Mouse (Mus musculus) midbrain, embryonic 15.5 days (tissue): ENCODE results near the gene Hcst. TPM values are rescaled to one million over a fixed set of nuclear protein-coding genes. Genes with fewer than 3 reads are reported as not detected.
A peak's percentile ranks its signal among the peaks of the same experiment; 100 is the strongest.

Experiments
- ATAC-seq: fragments of 200-750 bp; cut with Nextera tagmentation; replicated peaks from 2 replicates; pipeline ENCODE4 v1.8.0; 2017; ENCODE audit warnings: moderate TSS enrichment
- H3K27ac ChIP-seq: fragments of 300-500 bp; sonication (generic); 2 replicates; pipeline ENCODE4 v1.5.1; 2015; ENCODE audit warnings: mild to moderate bottlenecking, inconsistent platforms
- H3K27me3 ChIP-seq: fragments of 300-500 bp; sonication (generic); replicated peaks from 2 replicates; pipeline ENCODE4 v1.6.1; 2015; ENCODE audit warnings: inconsistent platforms
- H3K36me3 ChIP-seq: fragments of 300-500 bp; sonication (generic); replicated peaks from 2 replicates; pipeline ENCODE4 v1.6.1; 2015; ENCODE audit warnings: inconsistent platforms
- H3K4me1 ChIP-seq: fragments of 300-500 bp; sonication (generic); 2 replicates; pipeline ENCODE4 v1.6.1; 2015; ENCODE audit warnings: inconsistent platforms
- H3K4me2 ChIP-seq: fragments of 300-500 bp; sonication (generic); 2 replicates; pipeline ENCODE4 v1.6.1; 2015; ENCODE audit warnings: inconsistent platforms, mild to moderate bottlenecking, moderate library complexity
- H3K4me3 ChIP-seq: fragments of 300-500 bp; sonication (generic); 2 replicates; pipeline ENCODE4 v1.5.1; 2015; ENCODE audit warnings: mild to moderate bottlenecking, inconsistent platforms
- H3K9ac ChIP-seq: fragments of 300-500 bp; sonication (generic); 2 replicates; pipeline ENCODE4 v1.6.1; 2015; ENCODE audit warnings: mild to moderate bottlenecking, inconsistent platforms
- H3K9me3 ChIP-seq: fragments of 300-500 bp; sonication (generic); 2 replicates; pipeline ENCODE4 v1.6.1; 2016; ENCODE audit warnings: inconsistent platforms
- WGBS: fragments of 180-500 bp; shearing (Covaris S2); methylation state at CpG from one replicate; pipeline ENCODE4 v1.1.7; 2015; ENCODE audit warnings: mixed read lengths; 5-methylcytosine and 5-hydroxymethylcytosine counted together
- polyA plus RNA-seq: library from polyadenylated mRNA; unstranded; fragments of >200 nt; fragmentation: Nextera tagmentation; extraction: Ambion mirVana; gene quantifications from 2 replicates; pipeline ENCODE4 v1.2.1, GENCODE M21; 2015

Gene Hcst
- 0.53 and 0.59 TPM in 2 replicates for polyA plus RNA-seq

DNA sequence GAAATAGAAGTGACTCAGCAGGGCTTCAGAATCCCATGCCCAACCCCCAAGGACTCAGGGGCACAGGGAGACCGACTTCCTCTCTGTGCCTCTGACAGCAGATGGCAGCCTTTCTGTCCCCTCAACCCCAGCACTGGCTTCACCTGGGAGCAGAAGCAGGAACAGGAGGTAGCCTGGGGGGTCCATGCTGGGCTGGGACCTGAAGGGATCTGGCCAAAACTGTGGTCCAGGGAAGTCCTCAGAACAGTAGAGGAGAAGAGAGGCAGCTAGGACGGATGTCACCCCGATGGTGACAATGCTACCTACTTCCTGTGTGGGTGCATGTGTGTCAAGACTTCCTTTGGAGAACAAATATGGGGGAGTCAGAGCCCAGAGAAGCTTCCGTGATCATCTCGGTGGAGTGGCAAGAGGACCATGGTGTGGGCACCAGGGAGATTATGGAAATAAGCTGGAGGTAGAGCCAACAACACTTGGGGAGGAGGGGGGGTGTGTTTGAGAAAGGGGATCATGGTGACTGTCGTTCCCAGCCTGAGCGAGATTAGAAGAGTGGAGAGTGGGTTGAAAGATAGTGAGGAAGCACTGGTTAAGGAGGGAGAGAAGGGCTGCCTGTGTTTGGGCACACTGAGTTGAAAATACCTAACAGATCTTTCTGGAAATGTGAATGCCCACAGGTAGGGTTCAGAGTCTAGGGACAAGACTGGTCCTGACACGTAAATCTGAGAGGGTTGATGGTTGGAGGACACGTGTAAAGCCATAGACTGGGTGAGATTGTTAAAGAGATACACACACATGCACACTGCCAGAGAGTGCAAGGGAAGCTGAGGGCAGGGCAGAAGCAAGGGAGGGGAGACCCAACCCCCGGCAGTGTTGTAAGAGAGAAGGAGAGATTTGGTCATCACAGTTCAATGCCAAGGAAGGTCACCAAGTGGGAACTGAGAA is at the start of gene Hcst:
TSS of gene Hcst (minus strand) at position 294 of the 939 bp plus-strand sequence.
- Histone ChIP-seq H3K9ac (no peak within 1 kb of the TSS), H3K9me3 (no peaks in the 10 kb centered on the region), H3K4me3 (no peak within 1 kb of the TSS), H3K4me2 (no peak within 1 kb of the TSS), H3K27me3 (no peaks in the 10 kb centered on the region), H3K27ac (no peak within 1 kb of the TSS), H3K4me1 (peaks cover 18% of the 10 kb centered on the region), H3K36me3 (no peaks in the 10 kb centered on the region)
- ATAC-seq: no peak
- WGBS: 75% methylated on average over 10 of the region's 10 CpGs

DNA sequence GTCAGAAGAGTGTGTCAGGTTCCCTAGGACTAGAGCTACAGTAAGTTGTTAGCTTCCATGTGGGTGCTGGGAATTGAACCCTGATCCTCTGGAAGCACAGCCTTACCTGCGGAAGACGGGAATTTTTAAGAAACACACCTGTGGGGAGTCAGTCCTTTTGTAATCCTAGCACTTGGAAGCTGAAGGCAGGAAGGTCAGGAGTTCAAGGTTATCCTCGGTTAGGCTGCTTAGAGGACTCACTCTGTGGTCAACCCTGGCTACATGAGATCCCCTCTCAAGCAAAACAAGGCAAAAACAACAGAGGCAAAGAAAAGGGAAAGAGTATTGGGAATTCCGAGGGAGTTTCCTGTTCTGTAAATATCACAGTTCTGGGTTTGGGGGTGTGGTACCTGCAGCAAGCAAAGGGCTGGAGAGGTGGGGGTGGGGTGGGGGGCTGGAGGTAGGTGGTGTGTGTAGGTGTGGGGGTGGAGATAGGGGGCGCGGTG is 45.2 kb upstream of the Hcst start:
- peaks cover 73% of the 10 kb centered on the region for H3K27me3 ChIP-seq
- WGBS: 22% methylated on average over 6 of the region's 6 CpGs
- H3K9me3 ChIP-seq: no peaks in the 10 kb centered on the region
- H3K4me3 ChIP-seq: no peak overlapping the region
- H3K4me1 ChIP-seq: peaks cover 4% of the 10 kb centered on the region; the same call in 1 of the 2 replicates
- no peaks in the 10 kb centered on the region for H3K36me3 ChIP-seq
- H3K9ac ChIP-seq: no peak overlapping the region
- H3K27ac ChIP-seq: no peak overlapping the region
- ATAC-seq: no peak
- no peak overlapping the region for H3K4me2 ChIP-seq

DNA sequence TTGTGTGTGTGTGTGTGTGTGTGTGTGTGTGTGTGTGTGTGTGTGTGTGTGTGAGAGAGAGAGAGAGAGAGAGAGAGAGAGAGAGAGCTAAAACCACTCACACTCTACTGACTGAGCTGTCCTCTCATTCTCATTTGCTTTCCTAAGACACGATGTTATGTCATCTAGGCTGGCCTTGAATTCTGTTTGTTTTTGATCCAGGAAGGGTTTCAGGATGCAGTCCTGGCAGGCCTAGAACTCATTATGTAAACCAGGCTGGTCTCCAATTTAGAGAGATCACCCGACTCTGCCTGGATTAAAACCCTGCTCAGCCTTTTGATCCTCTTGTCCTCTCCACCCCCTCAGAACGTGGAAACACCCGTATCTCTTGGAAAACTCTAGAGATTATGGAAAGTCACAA is 44.3 kb upstream of the Hcst start:
- H3K4me1 ChIP-seq: peaks cover 4% of the 10 kb centered on the region; the same call in 1 of the 2 replicates
- H3K9ac ChIP-seq: no peak overlapping the region
- H3K4me2 ChIP-seq: no peak overlapping the region
- peaks cover 79% of the 10 kb centered on the region for H3K27me3 ChIP-seq
- H3K36me3 ChIP-seq: no peaks in the 10 kb centered on the region
- ATAC-seq: no peak
- no peak overlapping the region for H3K27ac ChIP-seq
- WGBS: 8% methylated on average over 4 of the region's 4 CpGs
- H3K4me3 ChIP-seq: no peak overlapping the region
- no peaks in the 10 kb centered on the region for H3K9me3 ChIP-seq

DNA sequence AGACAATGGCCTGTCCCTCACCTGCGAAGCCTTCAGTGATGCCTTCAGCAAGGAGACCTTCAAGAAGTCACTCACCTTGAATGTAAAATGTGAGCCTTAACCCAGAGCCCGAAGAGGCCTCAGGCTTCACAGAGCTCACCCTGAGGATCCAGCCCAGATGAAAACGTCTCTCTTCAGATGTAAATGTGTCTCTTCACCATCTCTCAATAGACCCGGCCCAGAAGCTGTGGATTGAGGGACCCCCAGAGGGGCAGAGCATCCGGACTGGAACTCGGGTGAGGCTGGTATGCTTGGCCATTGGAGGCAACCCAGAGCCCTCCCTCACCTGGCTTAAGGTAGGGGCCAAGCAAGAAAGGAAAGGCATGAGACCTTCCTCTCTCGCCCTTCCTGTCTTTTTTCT is 43.9 kb upstream of the Hcst start:
- no peak for ATAC-seq
- H3K4me3 ChIP-seq: no peak overlapping the region
- peaks cover 80% of the 10 kb centered on the region for H3K27me3 ChIP-seq
- no peak overlapping the region for H3K4me2 ChIP-seq
- peaks cover 5% of the 10 kb centered on the region; the same call in 1 of the 2 replicates for H3K4me1 ChIP-seq
- WGBS: 31% methylated on average over 7 of the region's 7 CpGs
- no peaks in the 10 kb centered on the region for H3K9me3 ChIP-seq
- H3K27ac ChIP-seq: no peak overlapping the region
- H3K36me3 ChIP-seq: no peaks in the 10 kb centered on the region
- no peak overlapping the region for H3K9ac ChIP-seq

DNA sequence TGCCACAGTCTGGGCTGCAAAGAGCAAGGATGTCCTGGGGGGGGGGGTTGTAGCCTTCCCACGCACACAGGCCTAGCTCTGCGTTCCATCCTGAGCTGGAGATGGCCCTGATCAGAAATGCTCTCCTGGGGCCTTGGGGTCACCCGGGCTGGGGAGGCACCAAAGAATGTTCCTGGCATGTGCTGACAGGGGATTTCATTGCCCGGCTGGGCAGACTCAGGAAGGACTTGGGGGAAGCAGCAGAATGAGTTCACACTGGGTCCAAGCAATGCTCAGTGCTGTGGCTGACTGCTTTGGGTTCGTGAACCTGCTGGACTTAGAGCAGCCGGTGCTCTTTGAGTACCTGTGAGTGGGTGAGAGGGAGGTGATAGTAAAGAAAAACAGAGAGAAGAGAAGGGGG is 39.8 kb upstream of the Hcst start:
- WGBS: 32% methylated on average over 6 of the region's 6 CpGs
- Histone ChIP-seq H3K4me1 (peaks cover 26% of the 10 kb centered on the region), H3K27me3 (peaks cover 77% of the 10 kb centered on the region), H3K4me3 (no peak overlapping the region), H3K36me3 (no peaks in the 10 kb centered on the region), H3K9ac (no peak overlapping the region), H3K9me3 (no peaks in the 10 kb centered on the region), H3K4me2 (no peak overlapping the region), H3K27ac (no peak overlapping the region)
- ATAC-seq: no peak

DNA sequence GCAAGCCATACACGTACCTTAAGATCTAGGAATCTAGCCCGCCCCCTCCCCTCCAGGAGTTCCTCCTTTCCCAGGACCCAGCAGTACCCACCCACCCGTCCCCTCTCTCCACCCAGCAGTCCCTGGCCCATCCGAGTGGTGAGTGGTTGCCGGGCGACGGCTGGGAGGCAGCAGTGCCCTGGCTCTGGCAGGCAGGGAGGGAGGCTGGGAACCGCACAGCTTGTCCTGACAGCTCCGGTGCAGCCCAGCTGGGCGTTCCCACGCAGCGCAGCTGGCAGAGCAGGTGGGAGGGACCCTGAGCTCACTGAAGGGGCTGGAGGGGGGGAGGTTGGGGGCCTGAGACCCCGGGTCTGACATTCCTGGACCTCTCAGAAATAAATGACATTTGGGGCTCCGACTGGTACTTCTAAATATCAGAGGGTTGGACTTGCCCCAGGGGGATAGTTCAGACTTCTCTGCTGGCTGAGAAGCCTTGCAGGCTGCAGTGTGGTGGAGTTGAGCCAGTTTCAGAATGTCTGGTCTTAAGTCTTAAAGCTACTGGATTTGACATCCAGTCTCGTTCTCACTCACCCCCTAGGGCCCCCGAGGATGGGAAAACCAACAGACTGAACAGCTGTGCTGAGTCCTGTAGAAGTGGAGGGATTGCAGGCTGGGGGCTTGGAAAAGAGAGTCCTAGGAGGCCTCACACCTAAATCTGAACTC is 38.1 kb upstream of the Hcst start, which contains the start of the genes Kirrel2 and Nphs1:
TSS of gene Kirrel2 (minus strand) at position 62 of the 702 bp plus-strand sequence.
TSS of gene Nphs1 (plus strand) at position 687 of the 702 bp plus-strand sequence.
- Histone ChIP-seq H3K36me3 (no peaks in the 10 kb centered on the region), H3K4me2 (peak within 1 kb of the TSS; percentile 49), H3K4me3 (peak within 1 kb of the TSS; percentile 30), H3K9ac (peak within 1 kb of the TSS; percentile 18; the same call in 1 of the 2 replicates), H3K27ac (no peak within 1 kb of the TSS), H3K9me3 (no peaks in the 10 kb centered on the region), H3K4me1 (peaks cover 31% of the 10 kb centered on the region), H3K27me3 (peaks cover 82% of the 10 kb centered on the region)
- ATAC-seq: peak; percentile 85
- WGBS: 2% methylated on average over 16 of the region's 16 CpGs

DNA sequence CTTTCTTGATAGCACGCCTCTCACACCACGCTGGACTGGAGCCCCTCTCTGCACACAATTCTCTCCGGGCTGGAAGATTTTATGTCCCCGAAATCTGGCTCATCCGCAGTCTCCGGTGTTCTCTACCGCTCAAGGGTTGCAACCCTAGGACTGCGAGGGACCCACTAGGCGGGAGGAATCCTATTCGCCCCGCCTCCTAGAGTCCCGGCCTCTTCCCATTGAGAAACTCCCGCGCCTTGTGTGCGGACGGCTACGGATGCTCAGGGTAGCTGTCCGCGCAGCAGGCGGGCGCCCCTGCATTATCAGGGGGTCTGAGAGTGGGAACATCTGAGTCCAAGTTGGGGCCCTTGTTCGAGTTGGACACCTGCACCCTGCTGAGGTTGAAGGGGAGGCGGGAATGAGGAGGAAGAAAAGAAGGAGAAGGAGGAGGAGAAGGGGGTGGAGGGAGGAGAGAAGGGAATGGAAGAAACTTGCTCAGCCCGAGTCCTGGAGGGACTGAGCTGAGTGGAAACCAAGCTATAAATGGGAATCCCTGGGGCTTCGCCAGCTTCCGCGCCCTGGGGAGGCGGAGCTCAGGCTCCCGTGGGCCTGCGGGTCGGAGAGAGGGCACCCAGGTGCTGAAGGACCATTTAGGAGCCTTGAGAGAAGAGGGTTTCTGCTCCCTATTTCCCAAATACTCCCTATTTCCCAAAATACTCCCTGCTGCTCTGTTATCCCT is 37.4 kb upstream of the Hcst start:
- Histone ChIP-seq H3K4me1 (peaks cover 31% of the 10 kb centered on the region), H3K36me3 (no peaks in the 10 kb centered on the region), H3K4me2 (peak overlapping the region; percentile 49), H3K4me3 (peak overlapping the region; percentile 30), H3K9ac (peak overlapping the region; percentile 18; the same call in 1 of the 2 replicates), H3K27me3 (peaks cover 81% of the 10 kb centered on the region), H3K27ac (no peak overlapping the region), H3K9me3 (no peaks in the 10 kb centered on the region)
- under 1% methylated on average over 31 of the region's 31 CpGs for WGBS
- no peak; the same call in 1 of the 2 replicates for ATAC-seq

DNA sequence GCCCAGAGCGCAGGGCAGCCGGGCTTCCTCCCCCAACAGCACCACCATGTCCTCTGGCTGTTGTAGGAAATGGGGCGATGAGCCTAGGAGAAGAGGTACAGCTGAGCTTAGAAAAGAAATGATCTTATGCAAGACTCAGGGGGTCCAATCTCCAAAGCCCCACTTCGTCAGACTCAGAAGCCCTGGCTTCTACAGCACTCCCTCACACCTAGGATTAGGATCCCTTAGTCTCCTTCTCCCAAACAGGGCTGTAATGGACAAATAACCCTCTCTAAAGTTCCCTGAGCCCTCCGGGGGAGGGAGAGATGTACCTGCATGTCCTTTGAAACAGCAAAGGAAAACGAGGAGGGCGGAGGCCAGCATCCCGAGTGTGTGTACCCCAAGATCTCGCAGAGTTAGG is 36.8 kb upstream of the Hcst start:
- H3K27ac ChIP-seq: no peak overlapping the region

DNA sequence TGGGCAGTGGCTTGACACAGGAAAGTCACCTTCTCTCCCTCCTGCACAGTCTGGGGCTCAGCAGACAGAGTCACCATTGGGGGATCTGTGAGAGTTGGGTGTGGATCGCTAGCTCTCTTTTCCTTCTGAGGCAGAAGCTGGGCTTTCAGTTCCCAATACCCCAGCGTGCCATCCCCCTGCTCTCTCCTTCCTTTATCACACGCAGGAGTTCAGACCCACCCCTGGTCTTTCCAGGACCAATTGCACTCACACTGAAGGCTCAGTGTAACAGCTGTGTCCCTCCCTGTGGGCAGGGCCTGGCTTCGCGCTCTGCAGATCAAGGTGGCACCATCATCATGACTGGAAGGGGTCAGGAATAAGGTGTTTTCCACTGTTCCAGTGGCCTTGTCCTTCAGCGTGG is 34.6 kb upstream of the Hcst start:
- no peaks in the 10 kb centered on the region for H3K9me3 ChIP-seq
- H3K4me2 ChIP-seq: 0 out of 2 replicates have a peak overlapping the region, but pooled peaks have one; percentile 23
- H3K27ac ChIP-seq: no peak overlapping the region
- H3K4me3 ChIP-seq: no peak overlapping the region
- no peak for ATAC-seq
- H3K9ac ChIP-seq: no peak overlapping the region
- peaks cover 31% of the 10 kb centered on the region for H3K4me1 ChIP-seq
- H3K36me3 ChIP-seq: no peaks in the 10 kb centered on the region
- H3K27me3 ChIP-seq: peaks cover 65% of the 10 kb centered on the region
- whole genome bisulfite sequencing: 5% methylated on average over 6 of the region's 6 CpGs

More for the DNA sequence above, 36.8 kb upstream of the Hcst start:
- H3K36me3 ChIP-seq: no peaks in the 10 kb centered on the region
- peak overlapping the region; percentile 49 for H3K4me2 ChIP-seq
- no peaks in the 10 kb centered on the region for H3K9me3 ChIP-seq
- peaks cover 81% of the 10 kb centered on the region for H3K27me3 ChIP-seq
- no peak for ATAC-seq
- H3K4me1 ChIP-seq: peaks cover 31% of the 10 kb centered on the region
- 1% methylated on average over 9 of the region's 9 CpGs for WGBS
- peak overlapping the region; percentile 18; the same call in 1 of the 2 replicates for H3K9ac ChIP-seq
- H3K4me3 ChIP-seq: peak overlapping the region; percentile 30; the same call in 1 of the 2 replicates

DNA sequence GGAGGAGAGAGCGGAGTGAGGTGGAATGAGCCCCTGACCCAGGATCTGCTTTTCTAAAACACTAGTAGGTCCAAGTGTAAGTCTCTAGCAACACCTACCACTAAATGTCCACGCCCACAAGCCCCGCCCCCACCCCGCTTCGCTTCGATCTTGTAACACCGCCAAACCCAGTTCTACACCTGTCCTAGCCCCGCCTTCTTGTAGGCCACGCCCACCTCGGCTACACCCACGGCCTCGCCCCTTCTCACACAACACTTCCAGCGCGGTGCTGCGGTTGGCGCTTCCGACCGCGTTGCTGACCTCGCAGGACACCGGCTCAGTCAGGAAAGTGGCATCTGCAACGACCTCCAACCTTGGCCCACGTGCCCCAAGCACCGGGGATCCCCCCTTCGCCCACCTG is 34.1 kb upstream of the Hcst start:
- Histone ChIP-seq H3K9ac (no peak overlapping the region), H3K27me3 (peaks cover 63% of the 10 kb centered on the region), H3K4me1 (peaks cover 31% of the 10 kb centered on the region), H3K36me3 (no peaks in the 10 kb centered on the region), H3K27ac (no peak overlapping the region), H3K4me2 (peak overlapping the region; percentile 23), H3K9me3 (no peaks in the 10 kb centered on the region), H3K4me3 (no peak overlapping the region)
- ATAC-seq: no peak
- 2% methylated on average over 25 of the region's 25 CpGs for WGBS

DNA sequence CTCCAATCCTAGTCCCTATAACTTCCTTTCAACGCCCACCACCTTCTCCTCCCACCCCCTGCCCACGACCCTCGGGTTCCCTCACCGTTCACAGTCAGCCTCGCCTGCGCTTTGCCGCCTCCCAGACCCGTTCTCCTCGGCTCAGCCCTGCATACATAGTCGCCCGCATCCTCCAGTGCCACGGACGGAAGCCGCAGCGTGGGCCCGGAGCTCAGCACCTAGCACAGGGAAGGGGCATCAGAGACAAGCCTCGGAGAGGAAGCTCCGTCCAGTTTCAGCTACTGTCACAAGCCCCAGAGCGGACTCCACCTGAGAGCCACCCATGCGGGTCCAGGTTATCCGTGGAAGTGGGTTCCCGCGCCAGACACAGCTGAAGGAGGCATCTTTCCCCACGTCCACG is 33.7 kb upstream of the Hcst start:
- no peaks in the 10 kb centered on the region for H3K36me3 ChIP-seq
- ATAC-seq: no peak
- peaks cover 27% of the 10 kb centered on the region for H3K4me1 ChIP-seq
- H3K27me3 ChIP-seq: peaks cover 59% of the 10 kb centered on the region
- no peak overlapping the region for H3K9ac ChIP-seq
- no peaks in the 10 kb centered on the region for H3K9me3 ChIP-seq
- no peak overlapping the region for H3K27ac ChIP-seq
- peak overlapping the region; percentile 23 for H3K4me2 ChIP-seq
- H3K4me3 ChIP-seq: no peak overlapping the region
- WGBS: 17% methylated on average over 25 of the region's 25 CpGs
